Mouse (Mus musculus): ENCODE results near the gene Olfr370. TPM values are rescaled to one million over a fixed set of nuclear protein-coding genes. Genes with fewer than 3 reads are reported as not detected.

The Olfr370 gene
- total RNA-seq, 1 experiment from 2014 or later: not detected

DNA sequence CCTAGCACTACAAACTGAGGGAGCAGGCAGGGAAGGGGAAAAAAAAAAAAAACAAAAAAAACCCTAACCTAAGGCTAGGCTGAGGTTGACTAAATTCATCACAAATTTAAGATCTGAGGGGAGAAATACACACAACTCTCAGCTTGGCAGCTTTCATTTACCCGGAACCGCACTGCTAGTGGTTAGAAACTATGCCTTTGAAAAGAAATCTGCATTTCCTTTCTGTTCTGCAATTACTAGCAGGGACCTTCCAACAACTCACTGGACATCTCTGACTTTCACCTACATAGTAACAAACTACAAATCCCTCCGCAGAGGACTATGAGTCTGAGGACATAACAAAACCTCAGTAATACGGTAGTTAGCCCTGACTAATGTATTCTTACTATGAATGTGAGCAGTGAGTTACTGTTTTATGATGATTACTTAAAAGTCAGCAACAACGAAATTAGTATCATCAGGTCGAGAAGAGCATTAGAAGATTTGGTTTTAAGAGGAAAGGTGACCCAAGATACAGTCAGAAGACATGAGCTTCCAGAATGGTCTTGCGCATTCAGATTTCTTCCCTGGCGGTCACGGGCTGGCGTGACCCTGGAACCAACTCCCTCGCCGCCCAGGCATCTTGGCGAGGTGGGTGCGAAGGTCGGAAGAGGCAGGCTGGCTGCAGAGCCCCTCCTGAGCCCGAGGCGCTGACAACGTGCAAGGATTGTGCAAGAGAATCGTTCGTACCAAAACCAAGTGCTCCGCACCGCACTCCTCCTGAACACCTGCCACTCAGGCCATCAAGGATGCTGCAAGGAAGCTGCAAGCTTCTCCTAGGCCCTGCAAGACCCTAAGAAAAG is 58.0 kb downstream of the Olfr370 start:
- peak in 1 of 2 experiments; percentile 6; a peak in 1 of 4 replicates for ATAC-seq (replicated peaks in 1 of 2; ENCODE audit: insufficient read depth in 1 of 2, low FRiP score in 2 of 2, low TSS enrichment in 1 of 2, low read depth in 1 of 2, poor library complexity in 2 of 2, severe bottlenecking in 2 of 2)

DNA sequence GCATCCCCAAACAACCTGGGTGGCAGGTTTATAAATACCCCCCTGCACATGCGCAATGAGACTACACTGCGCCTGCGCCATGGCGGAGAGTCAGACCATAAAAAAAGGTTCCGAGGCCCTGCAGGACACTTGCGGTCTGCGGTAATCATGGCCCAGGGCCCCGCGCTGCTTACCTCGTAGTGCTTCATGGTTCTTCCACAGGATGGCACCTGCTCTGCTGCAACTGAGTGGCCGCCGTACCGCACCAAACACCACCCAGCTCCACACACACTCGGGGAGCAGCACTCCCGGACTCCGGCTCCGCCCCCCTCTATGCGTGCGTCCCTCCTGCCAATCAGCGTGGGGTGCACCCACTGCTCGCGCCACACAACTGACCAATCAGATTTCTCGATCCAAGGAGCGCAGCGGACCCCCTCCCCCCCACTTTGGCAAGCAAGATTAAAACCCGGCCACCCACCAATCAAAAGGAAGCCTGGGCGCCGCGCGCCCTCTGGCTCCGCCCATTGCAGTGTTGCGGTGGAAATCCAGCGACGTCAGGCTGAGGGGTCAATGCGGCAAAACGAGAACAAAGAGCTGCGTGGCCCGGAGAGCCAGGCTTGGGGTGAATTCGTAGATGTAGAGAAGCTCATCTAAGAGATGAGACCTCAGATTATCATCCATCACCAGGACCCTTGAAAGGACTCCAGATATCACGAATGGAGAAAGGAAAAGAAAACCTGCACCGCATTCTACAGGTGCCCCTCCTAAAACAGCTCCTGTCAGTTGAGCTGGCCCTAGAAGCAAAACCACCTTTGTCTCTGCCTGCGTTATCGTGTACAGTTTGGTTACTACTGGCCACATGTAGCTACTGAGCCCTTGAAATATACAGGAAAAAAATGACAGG is 58.8 kb downstream of the Olfr370 start:
- ATAC-seq (replicated peaks in 1 of 2; ENCODE audit: insufficient read depth in 1 of 2, low FRiP score in 2 of 2, low TSS enrichment in 1 of 2, low read depth in 1 of 2, poor library complexity in 2 of 2, severe bottlenecking in 2 of 2): peak; percentile 96

Other genes with a start within 250 kb of the Olfr370 start
- gene Ucp1, start 245.4 kb upstream of the Olfr370 start, total RNA-seq (2017): not detected in 2 replicates
- 17.9 and 25.4 TPM in 2 replicates for gene Elmod2, start 203.3 kb upstream of the Olfr370 start, total RNA-seq (2017)
- not detected in 2 replicates for gene Mgat4d, start 187.3 kb upstream of the Olfr370 start, total RNA-seq (2017)
- 0.25 TPM in 1 of 2 replicates, not detected in the other for gene Clgn, start 145.9 kb upstream of the Olfr370 start, total RNA-seq (2017)
- 65.2 and 86.4 TPM in 2 replicates for gene Scoc, start 77.4 kb upstream of the Olfr370 start, total RNA-seq (2017)
- 103 and 142 TPM in 2 replicates for gene Ndufb7, start 30.9 kb downstream of the Olfr370 start, total RNA-seq (2017)
- gene Tecr, start 72.2 kb downstream of the Olfr370 start, total RNA-seq (2017): 310 and 360 TPM in 2 replicates
- 68.1 and 73.6 TPM in 2 replicates for gene Dnajb1, start 72.4 kb downstream of the Olfr370 start, total RNA-seq (2017)
- 4.6 and 13.5 TPM in 2 replicates for gene Gipc1, start 116.9 kb downstream of the Olfr370 start, total RNA-seq (2017)
- gene Ptger1, start 130.9 kb downstream of the Olfr370 start, total RNA-seq (2017): 0.79 and 0.94 TPM in 2 replicates
- gene Pkn1, start 163.4 kb downstream of the Olfr370 start, total RNA-seq (2017): 67.6 and 83.1 TPM in 2 replicates
- 61.0 and 66.9 TPM in 2 replicates for gene Ddx39, start 179.4 kb downstream of the Olfr370 start, total RNA-seq (2017)
- 23.2 and 24.9 TPM in 2 replicates for gene Adgre5, start 205.5 kb downstream of the Olfr370 start, total RNA-seq (2017)

All from hematopoietic stem cell, adult 5-6 weeks (primary cell).